ENCODE assay signal across 25 mouse cellular contexts in genomic region chr7:131927288-131928050, GRCm38 (mm10). TPM values are rescaled to one million over a fixed set of nuclear protein-coding genes. Genes with fewer than 3 reads are reported as not detected.
DNase-seq lines count a peak whose midpoint lies in the region; ATAC-seq lines count a peak whose summit lies in the region.
"Had no signal": no experiment of that assay in that cellular context is flagged by ENCODE, and none has a peak within 500 bp of the region (broad histone marks: within the 10 kb centered on the region; RNA-seq: fewer than 3 reads in every experiment).

No protein-coding gene starts in this region.

- no peaks in the 10 kb centered on the region for H3K27me3 ChIP-seq in kidney, embryonic 15.5 days
- H3K27me3 ChIP-seq: heart, embryonic 13.5 days; liver, embryonic 13.5 days; midbrain, embryonic 12.5 days had no signal

- 27% methylated on average over 9 of the region's 9 CpGs for WGBS in kidney, embryonic 15.5 days

- no peaks in the 10 kb centered on the region for H3K9me3 ChIP-seq in kidney, embryonic 15.5 days (replicated peaks)
- H3K9me3 ChIP-seq: heart, embryonic 13.5 days; liver, embryonic 13.5 days; midbrain, embryonic 12.5 days had no signal

- DNase-seq in embryo, embryonic 10.5 days (ENCODE audit: low spot score), result peak; percentile 30
- DNase-seq in embryo, embryonic 10 days (ENCODE audit: low spot score), result no peak
- DNase-seq in kidney, postnatal 10 days, result no peak
- DNase-seq in retina, embryonic 14.5 days (ENCODE audit: low spot score), result peak; percentile 32
- no peak for DNase-seq in retina, postnatal 1 day
- no peak for DNase-seq in adrenal gland, postnatal 25 days
- DNase-seq: adrenal gland, adult 8-10 months; cerebellum, adult 9-11 months; gastrocnemius, postnatal 10 days; heart, adult 11 months; kidney, adult 18-20 months; liver, embryonic 13.5 days; thymus, postnatal 36 days had no signal

- no peak overlapping the region for H3K4me3 ChIP-seq in kidney, embryonic 15.5 days (replicated peaks)
- H3K4me3 ChIP-seq: heart, embryonic 13.5 days; liver, embryonic 13.5 days; midbrain, embryonic 12.5 days; myocyte had no signal

- H3K4me1 ChIP-seq in kidney, embryonic 15.5 days, result peaks cover 8% of the 10 kb centered on the region; the same call in 1 of the 2 replicates
- H3K4me1 ChIP-seq: heart, embryonic 13.5 days; liver, embryonic 13.5 days had no signal

- no peaks in the 10 kb centered on the region for H3K36me3 ChIP-seq in kidney, embryonic 15.5 days
- H3K36me3 ChIP-seq: heart, embryonic 13.5 days; liver, embryonic 13.5 days; midbrain, embryonic 12.5 days had no signal

- no peak overlapping the region for H3K9ac ChIP-seq in kidney, embryonic 15.5 days
- H3K9ac ChIP-seq: heart, embryonic 13.5 days; liver, embryonic 13.5 days; midbrain, embryonic 12.5 days had no signal

- no peak overlapping the region for H3K4me2 ChIP-seq in kidney, embryonic 15.5 days
- H3K4me2 ChIP-seq: heart, embryonic 13.5 days; liver, embryonic 13.5 days; midbrain, embryonic 12.5 days had no signal

- ATAC-seq in kidney, embryonic 15.5 days (replicated peaks; ENCODE audit: low FRiP score), result 0 out of 2 replicates have a peak, but pooled peaks have one; percentile 33
- ATAC-seq in frontal cortex, adult (ENCODE audit: low TSS enrichment), result no peak
- ATAC-seq: Patski had no signal

- no peak overlapping the region for H3K27ac ChIP-seq in kidney, embryonic 15.5 days
- H3K27ac ChIP-seq: heart, embryonic 13.5 days; liver, embryonic 13.5 days; macrophage; midbrain, embryonic 12.5 days had no signal

RNA-seq across cellular contexts. Expression of gene Gpr26, which starts 38.8 kb away (rescaled TPM):
- not detected in 2 replicates for polyA plus RNA-seq in kidney, embryonic 15.5 days (2015; fragmentation: Nextera tagmentation; extraction: Ambion mirVana)
- total RNA-seq in adrenal gland, postnatal 25 days (2021), result not detected in 2 replicates
- total RNA-seq: heart, postnatal 25 days had no signal
- polyA plus RNA-seq: heart, embryonic 13.5 days; large intestine, adult 2 months; limb, embryonic 11.5 days; liver, embryonic 13.5 days; lung, embryonic 16.5 days; macrophage; myocyte; Patski; stomach, embryonic 14.5 days had no signal

Comparison
In these comparisons a context has a peak if more than half of its experiments do, and no peak if none do; other contexts are left out.
1. DNase-seq: peak in embryo, embryonic 10.5 days (single experiment) and retina, embryonic 14.5 days (single experiment); none in embryo, embryonic 10 days (single experiment), kidney, postnatal 10 days (single experiment), retina, postnatal 1 day (single experiment) and adrenal gland, postnatal 25 days (single experiment).